Mouse (Mus musculus): ENCODE measurements around the gene Wdr18. TPM values are rescaled to one million over a fixed set of nuclear protein-coding genes. Genes with fewer than 3 reads are reported as not detected.
A peak's percentile ranks its signal among the peaks of the same experiment; 100 is the strongest.

The Wdr18 gene
- polyA plus RNA-seq, 1 experiment from 2014 or later: 123 TPM

DNA sequence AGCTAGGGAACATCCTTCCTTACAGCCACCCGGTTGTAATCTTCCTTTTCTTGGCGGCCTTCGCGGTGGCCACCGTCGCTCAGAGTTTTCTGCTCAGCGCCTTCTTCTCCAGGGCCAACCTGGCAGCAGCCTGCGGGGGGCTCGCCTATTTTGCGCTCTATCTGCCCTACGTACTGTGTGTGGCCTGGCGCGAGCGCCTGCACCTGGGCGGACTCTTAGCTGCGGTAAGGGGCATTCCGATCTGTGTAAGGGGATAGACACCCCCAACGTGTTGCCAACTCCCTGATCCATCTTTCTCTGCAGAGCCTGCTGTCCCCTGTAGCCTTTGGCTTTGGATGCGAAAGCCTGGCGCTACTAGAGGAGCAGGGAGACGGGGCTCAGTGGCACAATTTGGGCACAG is 42.9 kb downstream of the Wdr18 start:
- Histone ChIP-seq H3K9me3 (replicated peaks; ENCODE audit: control insufficient read depth, low read length) (no peaks in the 10 kb centered on the region), H3K9ac (replicated peaks; ENCODE audit: low read length) (no peak overlapping the region; the same call in 1 of the 2 replicates), H3K36me3 (replicated peaks; ENCODE audit: control insufficient read depth, insufficient read depth, low read depth, low read length) (no peaks in the 10 kb centered on the region), H3K27ac (replicated peaks; ENCODE audit: low read depth, low read length) (no peak overlapping the region), H3K4me3 (ENCODE audit: low read depth, low read length) (no peak overlapping the region), H3K4me2 (ENCODE audit: low read depth, low read length) (no peak overlapping the region), H3K4me1 (ENCODE audit: control insufficient read depth, insufficient read depth, low read length) (peaks cover 3% of the 10 kb centered on the region; the same call in 1 of the 2 replicates), H3K27me3 (ENCODE audit: control insufficient read depth, insufficient read depth, low read length) (peaks cover 18% of the 10 kb centered on the region)
- DNase-seq (ENCODE audit: low spot score) (no peak), ATAC-seq (replicated peaks; ENCODE audit: insufficient number of reproducible peaks, low FRiP score, low TSS enrichment, low read depth) (no peak)
- WGBS: 21% methylated on average over 21 of the region's 21 CpGs

DNA sequence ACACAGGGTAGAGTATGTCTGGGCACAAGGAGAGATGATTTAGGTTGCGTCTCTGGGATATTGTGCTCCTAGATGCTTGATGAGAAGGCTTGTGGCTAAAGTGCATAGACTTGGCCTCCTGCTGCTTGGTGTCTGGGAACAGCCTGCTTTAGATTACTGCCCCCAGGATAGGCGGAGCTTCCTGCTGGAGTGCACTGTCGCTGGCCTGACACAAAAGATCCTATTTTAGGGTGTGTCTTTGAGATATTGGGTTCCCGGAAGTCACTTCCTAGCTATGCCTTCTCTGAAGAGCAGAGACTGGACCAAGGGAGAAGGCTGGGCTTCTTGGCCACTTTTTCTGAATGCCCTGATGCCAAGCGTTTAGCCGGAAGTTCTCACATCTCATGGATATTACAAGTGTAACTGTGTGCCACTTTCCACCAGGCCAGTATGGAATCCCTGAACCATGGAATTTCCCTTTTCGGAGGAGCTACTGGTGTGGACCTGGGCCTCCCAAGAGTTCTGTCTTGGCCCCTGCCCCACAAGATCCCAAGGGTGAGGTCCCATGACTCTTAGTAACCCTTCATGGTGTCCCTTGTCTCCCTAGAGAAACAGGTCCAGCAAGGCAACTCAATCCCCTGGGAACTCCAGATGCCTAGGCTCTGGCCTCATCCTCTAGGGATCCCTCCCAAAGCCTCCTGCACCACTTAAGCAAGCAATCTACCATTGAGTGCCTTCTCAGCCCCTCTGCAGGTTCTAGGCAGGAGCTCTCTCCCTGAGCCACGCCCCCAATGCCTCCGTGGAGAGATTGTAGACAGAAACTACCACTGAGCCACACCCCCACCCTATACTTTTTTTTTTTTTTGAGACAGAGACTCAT is 43.7 kb downstream of the Wdr18 start:
- no peak for ATAC-seq (replicated peaks; ENCODE audit: insufficient number of reproducible peaks, low FRiP score, low TSS enrichment, low read depth)
- H3K4me3 ChIP-seq (ENCODE audit: low read depth, low read length): no peak overlapping the region
- H3K9me3 ChIP-seq (replicated peaks; ENCODE audit: control insufficient read depth, low read length): no peaks in the 10 kb centered on the region
- 0 out of 2 replicates have a peak overlapping the region, but pooled peaks have one; percentile 13 for H3K9ac ChIP-seq (replicated peaks; ENCODE audit: low read length)
- H3K36me3 ChIP-seq (replicated peaks; ENCODE audit: control insufficient read depth, insufficient read depth, low read depth, low read length): no peaks in the 10 kb centered on the region
- H3K4me2 ChIP-seq (ENCODE audit: low read depth, low read length): no peak overlapping the region
- peaks cover 14% of the 10 kb centered on the region for H3K27me3 ChIP-seq (ENCODE audit: control insufficient read depth, insufficient read depth, low read length)
- peak; percentile 29 for DNase-seq (ENCODE audit: low spot score)
- no peak overlapping the region for H3K27ac ChIP-seq (replicated peaks; ENCODE audit: low read depth, low read length)
- peaks cover 3% of the 10 kb centered on the region; the same call in 1 of the 2 replicates for H3K4me1 ChIP-seq (ENCODE audit: control insufficient read depth, insufficient read depth, low read length)
- 53% methylated on average over 9 of the region's 9 CpGs for WGBS

DNA sequence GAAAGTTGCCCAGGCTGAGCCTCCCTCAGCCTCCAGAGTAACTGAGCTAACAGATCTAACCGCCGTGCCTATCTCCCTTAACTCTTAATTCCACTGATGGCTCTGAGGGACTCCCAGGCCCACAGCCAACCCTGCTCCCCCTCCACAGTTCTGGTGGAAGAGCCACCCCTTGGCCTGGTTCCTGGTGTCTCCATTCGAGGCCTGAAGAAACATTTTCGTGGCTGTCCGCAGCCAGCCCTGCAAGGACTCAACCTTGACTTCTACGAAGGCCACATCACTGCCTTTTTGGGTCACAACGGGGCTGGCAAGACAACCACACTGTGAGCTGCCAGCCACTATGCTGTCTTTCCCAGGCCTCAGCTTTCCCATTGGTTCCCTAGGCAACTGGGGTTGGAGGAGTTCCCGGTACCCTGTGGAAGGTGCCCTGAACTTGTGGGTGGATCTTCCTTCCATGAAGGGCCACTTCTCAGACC is 44.3 kb downstream of the Wdr18 start:
- H3K27me3 ChIP-seq (ENCODE audit: control insufficient read depth, insufficient read depth, low read length): peaks cover 14% of the 10 kb centered on the region
- WGBS: 92% methylated on average over 8 of the region's 8 CpGs

DNA sequence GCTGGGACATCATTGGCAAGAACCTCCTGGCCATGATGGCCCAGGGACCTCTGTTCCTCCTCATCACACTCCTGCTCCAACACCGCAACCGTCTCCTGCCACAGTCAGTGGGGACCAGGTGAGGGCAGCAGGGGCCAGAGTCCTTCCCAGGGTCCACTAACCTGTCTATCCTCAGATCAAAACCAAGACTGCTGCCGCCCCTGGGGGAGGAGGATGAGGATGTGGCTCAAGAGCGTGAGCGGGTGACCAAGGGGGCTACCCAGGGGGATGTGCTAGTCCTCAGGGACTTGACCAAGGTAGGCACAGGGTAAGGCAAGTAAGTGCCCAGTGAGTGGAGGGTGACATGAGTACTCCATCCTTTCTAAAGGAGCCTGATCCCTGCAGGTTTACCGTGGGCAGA is 51.8 kb downstream of the Wdr18 start:
- Histone ChIP-seq H3K36me3 (replicated peaks; ENCODE audit: control insufficient read depth, insufficient read depth, low read depth, low read length) (no peaks in the 10 kb centered on the region; the same call in 1 of the 2 replicates), H3K9ac (replicated peaks; ENCODE audit: low read length) (no peak overlapping the region), H3K27ac (replicated peaks; ENCODE audit: low read depth, low read length) (no peak overlapping the region), H3K4me2 (ENCODE audit: low read depth, low read length) (no peak overlapping the region), H3K4me1 (ENCODE audit: control insufficient read depth, insufficient read depth, low read length) (no peaks in the 10 kb centered on the region), H3K4me3 (ENCODE audit: low read depth, low read length) (no peak overlapping the region), H3K9me3 (replicated peaks; ENCODE audit: control insufficient read depth, low read length) (peaks cover 3% of the 10 kb centered on the region; the same call in 1 of the 2 replicates), H3K27me3 (ENCODE audit: control insufficient read depth, insufficient read depth, low read length) (peaks cover 35% of the 10 kb centered on the region)
- WGBS: 78% methylated on average over 6 of the region's 6 CpGs
- ATAC-seq (replicated peaks; ENCODE audit: insufficient number of reproducible peaks, low FRiP score, low TSS enrichment, low read depth): no peak
- no peak for DNase-seq (ENCODE audit: low spot score)

More for the DNA sequence above, 44.3 kb downstream of the Wdr18 start:
- no peaks in the 10 kb centered on the region for H3K36me3 ChIP-seq (replicated peaks; ENCODE audit: control insufficient read depth, insufficient read depth, low read depth, low read length)
- no peak for DNase-seq (ENCODE audit: low spot score)
- no peak overlapping the region for H3K4me2 ChIP-seq (ENCODE audit: low read depth, low read length)
- peaks cover 3% of the 10 kb centered on the region; the same call in 1 of the 2 replicates for H3K4me1 ChIP-seq (ENCODE audit: control insufficient read depth, insufficient read depth, low read length)
- H3K9me3 ChIP-seq (replicated peaks; ENCODE audit: control insufficient read depth, low read length): no peaks in the 10 kb centered on the region
- no peak overlapping the region for H3K9ac ChIP-seq (replicated peaks; ENCODE audit: low read length)
- no peak overlapping the region for H3K27ac ChIP-seq (replicated peaks; ENCODE audit: low read depth, low read length)
- ATAC-seq (replicated peaks; ENCODE audit: insufficient number of reproducible peaks, low FRiP score, low TSS enrichment, low read depth): no peak
- H3K4me3 ChIP-seq (ENCODE audit: low read depth, low read length): no peak overlapping the region

DNA sequence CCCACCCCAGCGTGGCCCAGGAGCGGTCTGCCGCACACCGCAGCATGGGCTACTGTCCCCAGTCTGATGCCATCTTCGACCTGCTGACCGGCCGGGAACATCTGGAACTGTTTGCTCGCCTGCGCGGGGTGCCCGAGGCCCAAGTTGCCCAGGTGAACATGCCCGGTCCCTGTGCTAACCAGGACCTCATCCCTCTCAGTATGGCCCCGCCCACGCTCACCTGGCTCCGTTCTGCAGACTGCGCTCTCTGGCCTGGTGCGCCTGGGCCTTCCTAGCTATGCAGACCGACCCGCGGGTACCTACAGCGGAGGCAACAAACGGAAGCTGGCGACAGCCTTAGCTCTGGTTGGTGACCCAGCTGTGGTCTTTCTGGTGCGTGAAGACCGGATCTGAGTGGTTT is 53.7 kb downstream of the Wdr18 start:
- ATAC-seq (replicated peaks; ENCODE audit: insufficient number of reproducible peaks, low FRiP score, low TSS enrichment, low read depth): no peak
- no peak overlapping the region for H3K4me2 ChIP-seq (ENCODE audit: low read depth, low read length)
- H3K4me3 ChIP-seq (ENCODE audit: low read depth, low read length): no peak overlapping the region
- no peak for DNase-seq (ENCODE audit: low spot score)
- H3K27me3 ChIP-seq (ENCODE audit: control insufficient read depth, insufficient read depth, low read length): peaks cover 35% of the 10 kb centered on the region
- no peaks in the 10 kb centered on the region for H3K4me1 ChIP-seq (ENCODE audit: control insufficient read depth, insufficient read depth, low read length)
- H3K9me3 ChIP-seq (replicated peaks; ENCODE audit: control insufficient read depth, low read length): peaks cover 3% of the 10 kb centered on the region; the same call in 1 of the 2 replicates
- H3K36me3 ChIP-seq (replicated peaks; ENCODE audit: control insufficient read depth, insufficient read depth, low read depth, low read length): no peaks in the 10 kb centered on the region; the same call in 1 of the 2 replicates
- H3K27ac ChIP-seq (replicated peaks; ENCODE audit: low read depth, low read length): no peak overlapping the region
- no peak overlapping the region for H3K9ac ChIP-seq (replicated peaks; ENCODE audit: low read length)
- 23% methylated on average over 25 of the region's 25 CpGs for WGBS

DNA sequence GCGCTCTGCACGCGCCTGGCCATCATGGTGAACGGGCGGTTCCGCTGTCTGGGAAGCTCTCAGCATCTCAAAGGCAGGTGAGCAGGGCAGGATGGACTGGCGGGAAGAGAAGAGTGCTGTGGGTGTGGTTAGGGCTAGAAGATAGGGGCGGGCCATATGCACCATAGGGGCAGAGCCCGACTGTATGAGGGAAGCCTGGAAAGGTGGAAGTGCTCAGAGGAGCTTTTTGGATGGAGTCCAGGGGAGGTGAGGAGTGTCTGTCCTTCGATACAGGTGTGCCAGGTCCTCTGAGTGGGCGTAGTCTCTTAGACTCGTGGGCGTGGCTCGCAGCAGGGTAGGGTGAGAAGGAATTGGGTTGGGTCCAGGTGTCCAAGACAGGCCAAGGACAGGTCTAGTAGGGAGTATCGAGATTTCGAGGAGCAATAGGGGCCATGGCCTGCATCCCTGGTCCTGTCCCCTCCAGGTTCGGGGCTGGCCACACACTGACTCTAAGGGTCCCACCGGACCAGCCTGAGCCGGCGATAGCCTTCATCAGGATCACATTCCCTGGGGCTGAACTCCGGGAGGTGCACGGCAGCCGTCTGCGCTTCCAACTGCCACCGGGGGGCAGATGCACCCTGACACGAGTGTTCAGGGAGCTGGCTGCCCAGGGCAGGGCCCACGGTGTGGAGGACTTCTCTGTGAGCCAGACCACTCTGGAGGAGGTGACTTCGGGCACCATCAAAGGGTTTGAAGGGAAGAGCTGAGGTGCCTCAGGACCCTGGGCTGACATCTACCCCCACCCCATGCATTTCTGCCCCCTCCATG is 54.7 kb downstream of the Wdr18 start:
- no peak overlapping the region for H3K4me2 ChIP-seq (ENCODE audit: low read depth, low read length)
- H3K4me1 ChIP-seq (ENCODE audit: control insufficient read depth, insufficient read depth, low read length): peaks cover 4% of the 10 kb centered on the region
- no peak overlapping the region for H3K27ac ChIP-seq (replicated peaks; ENCODE audit: low read depth, low read length)
- no peak overlapping the region for H3K9ac ChIP-seq (replicated peaks; ENCODE audit: low read length)
- peaks cover 35% of the 10 kb centered on the region for H3K27me3 ChIP-seq (ENCODE audit: control insufficient read depth, insufficient read depth, low read length)
- peaks cover 3% of the 10 kb centered on the region; the same call in 1 of the 2 replicates for H3K9me3 ChIP-seq (replicated peaks; ENCODE audit: control insufficient read depth, low read length)
- no peak for DNase-seq (ENCODE audit: low spot score)
- H3K36me3 ChIP-seq (replicated peaks; ENCODE audit: control insufficient read depth, insufficient read depth, low read depth, low read length): no peaks in the 10 kb centered on the region; the same call in 1 of the 2 replicates
- WGBS: 14% methylated on average over 28 of the region's 28 CpGs
- H3K4me3 ChIP-seq (ENCODE audit: low read depth, low read length): no peak overlapping the region
- ATAC-seq (replicated peaks; ENCODE audit: insufficient number of reproducible peaks, low FRiP score, low TSS enrichment, low read depth): no peak

DNA sequence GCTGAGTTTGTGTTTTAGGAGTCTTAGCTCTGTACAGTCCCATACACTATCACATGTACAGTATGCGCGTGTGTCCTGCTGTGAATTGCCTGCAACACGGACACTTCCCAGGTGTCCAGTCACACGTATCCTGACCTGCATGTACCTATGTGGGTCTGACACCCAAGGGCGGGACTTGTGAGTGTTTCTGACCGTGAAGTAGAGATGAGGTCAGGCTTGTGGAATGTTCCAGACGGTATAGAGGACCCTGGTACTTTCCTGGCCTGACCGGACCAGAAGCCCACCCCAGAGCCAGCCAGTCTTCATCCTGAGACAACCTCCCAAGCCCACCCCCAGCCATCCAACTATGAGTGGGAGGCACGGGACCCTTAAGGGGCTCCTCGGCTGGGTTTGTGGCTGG is 55.6 kb downstream of the Wdr18 start:
- WGBS: 82% methylated on average over 10 of the region's 10 CpGs
- Histone ChIP-seq H3K36me3 (replicated peaks; ENCODE audit: control insufficient read depth, insufficient read depth, low read depth, low read length) (no peaks in the 10 kb centered on the region; the same call in 1 of the 2 replicates), H3K27ac (replicated peaks; ENCODE audit: low read depth, low read length) (no peak overlapping the region), H3K4me2 (ENCODE audit: low read depth, low read length) (no peak overlapping the region), H3K27me3 (ENCODE audit: control insufficient read depth, insufficient read depth, low read length) (peaks cover 35% of the 10 kb centered on the region), H3K9me3 (replicated peaks; ENCODE audit: control insufficient read depth, low read length) (peaks cover 3% of the 10 kb centered on the region; the same call in 1 of the 2 replicates), H3K9ac (replicated peaks; ENCODE audit: low read length) (no peak overlapping the region), H3K4me3 (ENCODE audit: low read depth, low read length) (no peak overlapping the region), H3K4me1 (ENCODE audit: control insufficient read depth, insufficient read depth, low read length) (peaks cover 4% of the 10 kb centered on the region)
- DNase-seq (ENCODE audit: low spot score): no peak
- ATAC-seq (replicated peaks; ENCODE audit: insufficient number of reproducible peaks, low FRiP score, low TSS enrichment, low read depth): no peak
